Mouse (Mus musculus) T-cell, adult 2 months (primary cell): ENCODE measurements around the gene Olfr1443.

Experiments used
- DNase-seq: peaks from one replicate; pipeline ENCODE4 v3.0.0; 2022; ENCODE audit warnings: low spot score

Olfr1443 gene

GRCm38 (mm10) chr19:12731950-12732349 is 54.0 kb downstream of the Olfr1443 start:
- no peak for DNase-seq
